Comparison of ENCODE assay signal across 15 mouse cellular contexts in genomic region chr11:76465879-76466278, GRCm38 (mm10). TPM values are rescaled to one million over a fixed set of nuclear protein-coding genes. Genes with fewer than 3 reads are reported as not detected.
A peak's percentile ranks its signal among the peaks of the same experiment; 100 is the strongest.
DNase-seq lines count a peak whose midpoint lies in the region; ATAC-seq and TF ChIP-seq lines count a peak whose summit lies in the region.
"Had no signal": no experiment of that assay in that cellular context is flagged by ENCODE, and none has a peak within 500 bp of the region (broad histone marks: within the 10 kb centered on the region; RNA-seq: fewer than 3 reads in every experiment).

No protein-coding gene starts in this region.

- 52% methylated on average over 4 of the region's 4 CpGs for WGBS in embryonic facial prominence, embryonic 11.5 days
- 56% methylated on average over 4 of the region's 4 CpGs for WGBS in embryonic facial prominence, embryonic 10.5 days
- 46% methylated on average over 4 of the region's 4 CpGs for WGBS in kidney, postnatal 0 days
- 89% methylated on average over 4 of the region's 4 CpGs for WGBS in forebrain, postnatal 0 days
- 97% methylated on average over 4 of the region's 4 CpGs for WGBS in midbrain, postnatal 0 days

- peak; percentile 36 for DNase-seq in embryonic facial prominence, embryonic 11.5 days (ENCODE audit: low spot score)
- DNase-seq in embryonic facial prominence, embryonic 10.5 days (ENCODE audit: low spot score), result no peak
- DNase-seq in kidney, postnatal 0 days (ENCODE audit: low spot score), result peak; percentile 37
- no peak for DNase-seq in kidney, postnatal 14 days
- DNase-seq in forebrain, postnatal 0 days, result no peak
- no peak for DNase-seq in midbrain, postnatal 0 days (ENCODE audit: low spot score)
- no peak for DNase-seq in lung, postnatal 10 days
- no peak for DNase-seq in yolk sac, embryonic 10.5 days (ENCODE audit: low spot score)
- DNase-seq: adrenal gland, postnatal 14 days; cerebellum, adult 11-12 months; gastrocnemius, postnatal 10 days; kidney, adult 9 months; lung, embryonic 14.5 days; thymus, postnatal 36 days had no signal

- no peaks in the 10 kb centered on the region for H3K9me3 ChIP-seq in embryonic facial prominence, embryonic 11.5 days (replicated peaks; ENCODE audit: control insufficient read depth, low read length)
- H3K9me3 ChIP-seq in embryonic facial prominence, embryonic 10.5 days, result no peaks in the 10 kb centered on the region
- H3K9me3 ChIP-seq in kidney, postnatal 0 days (replicated peaks; ENCODE audit: low read length), result no peaks in the 10 kb centered on the region
- H3K9me3 ChIP-seq in forebrain, postnatal 0 days (ENCODE audit: low read length), result no peaks in the 10 kb centered on the region
- H3K9me3 ChIP-seq in midbrain, postnatal 0 days (ENCODE audit: low read length), result no peaks in the 10 kb centered on the region
- H3K9me3 ChIP-seq: liver, embryonic 12.5 days had no signal

- no peaks in the 10 kb centered on the region; the same call in none of the 2 replicates for H3K36me3 ChIP-seq in embryonic facial prominence, embryonic 11.5 days (replicated peaks; ENCODE audit: control insufficient read depth, insufficient read depth, low read depth, low read length)
- peaks cover 37% of the 10 kb centered on the region for H3K36me3 ChIP-seq in embryonic facial prominence, embryonic 10.5 days (replicated peaks)
- peaks cover 24% of the 10 kb centered on the region for H3K36me3 ChIP-seq in kidney, postnatal 0 days (ENCODE audit: insufficient read depth, low read length)
- H3K36me3 ChIP-seq in forebrain, postnatal 0 days (ENCODE audit: insufficient read depth), result peaks cover 36% of the 10 kb centered on the region
- H3K36me3 ChIP-seq in midbrain, postnatal 0 days (ENCODE audit: insufficient read depth, low read length), result peaks cover 21% of the 10 kb centered on the region
- H3K36me3 ChIP-seq: liver, embryonic 12.5 days had no signal

- ATAC-seq in embryonic facial prominence, embryonic 11.5 days (replicated peaks; ENCODE audit: insufficient number of reproducible peaks, low FRiP score, low TSS enrichment, low read depth), result no peak
- ATAC-seq in kidney, postnatal 0 days (replicated peaks; ENCODE audit: low FRiP score, low read depth), result no peak
- ATAC-seq in forebrain, postnatal 0 days, result no peak
- ATAC-seq in midbrain, postnatal 0 days (ENCODE audit: low FRiP score), result no peak
- ATAC-seq: liver, embryonic 12.5 days had no signal

- TF ChIP-seq CTCF in kidney, postnatal 0 days (IDR thresholded peaks at IDR 0.05; ENCODE audit: low read depth), result no peak
- no peak for TF ChIP-seq CTCF in forebrain, postnatal 0 days (IDR thresholded peaks at IDR 0.05; ENCODE audit: low read depth)
- no peak for TF ChIP-seq CTCF in midbrain, postnatal 0 days (IDR thresholded peaks at IDR 0.05)

- no peak overlapping the region for H3K27ac ChIP-seq in embryonic facial prominence, embryonic 11.5 days (replicated peaks; ENCODE audit: low read depth, low read length)
- H3K27ac ChIP-seq in embryonic facial prominence, embryonic 10.5 days (replicated peaks), result no peak overlapping the region
- H3K27ac ChIP-seq in kidney, postnatal 0 days, result no peak overlapping the region
- no peak overlapping the region for H3K27ac ChIP-seq in forebrain, postnatal 0 days (ENCODE audit: low read depth, low read length)
- H3K27ac ChIP-seq in midbrain, postnatal 0 days (ENCODE audit: low read depth, low read length), result no peak overlapping the region
- H3K27ac ChIP-seq: liver, embryonic 12.5 days had no signal

- H3K9ac ChIP-seq in embryonic facial prominence, embryonic 11.5 days (replicated peaks; ENCODE audit: low read length), result no peak overlapping the region
- no peak overlapping the region for H3K9ac ChIP-seq in kidney, postnatal 0 days (ENCODE audit: low read depth, low read length)
- H3K9ac ChIP-seq in forebrain, postnatal 0 days, result no peak overlapping the region
- no peak overlapping the region for H3K9ac ChIP-seq in midbrain, postnatal 0 days (replicated peaks; ENCODE audit: low read length, poor library complexity, severe bottlenecking)
- H3K9ac ChIP-seq: liver, embryonic 12.5 days; lung, embryonic 14.5 days had no signal

- H3K4me1 ChIP-seq in embryonic facial prominence, embryonic 11.5 days (ENCODE audit: control insufficient read depth, insufficient read depth, low read length), result peaks cover 16% of the 10 kb centered on the region
- H3K4me1 ChIP-seq in embryonic facial prominence, embryonic 10.5 days, result peaks cover 65% of the 10 kb centered on the region
- H3K4me1 ChIP-seq in kidney, postnatal 0 days (replicated peaks; ENCODE audit: insufficient read depth, low read length), result peaks cover 7% of the 10 kb centered on the region; the same call in 1 of the 2 replicates
- H3K4me1 ChIP-seq in forebrain, postnatal 0 days (ENCODE audit: insufficient read depth), result peaks cover 41% of the 10 kb centered on the region
- peaks cover 26% of the 10 kb centered on the region for H3K4me1 ChIP-seq in midbrain, postnatal 0 days (ENCODE audit: insufficient read depth, low read length)

- no peak overlapping the region for H3K4me2 ChIP-seq in embryonic facial prominence, embryonic 11.5 days (ENCODE audit: low read depth, low read length)
- no peak overlapping the region for H3K4me2 ChIP-seq in kidney, postnatal 0 days (ENCODE audit: low read length)
- peak overlapping the region; percentile 82 for H3K4me2 ChIP-seq in forebrain, postnatal 0 days (ENCODE audit: low read depth)
- 0 out of 2 replicates have a peak overlapping the region, but pooled peaks have one; percentile 73 for H3K4me2 ChIP-seq in midbrain, postnatal 0 days (ENCODE audit: low read depth, low read length, poor library complexity, severe bottlenecking)
- H3K4me2 ChIP-seq: liver, embryonic 12.5 days; lung, embryonic 14.5 days had no signal

- no peak overlapping the region for H3K4me3 ChIP-seq in embryonic facial prominence, embryonic 11.5 days (ENCODE audit: low read depth, low read length)
- no peak overlapping the region for H3K4me3 ChIP-seq in embryonic facial prominence, embryonic 10.5 days
- no peak overlapping the region for H3K4me3 ChIP-seq in kidney, postnatal 0 days (replicated peaks; ENCODE audit: low read depth, low read length)
- H3K4me3 ChIP-seq in forebrain, postnatal 0 days (ENCODE audit: low read depth, low read length), result no peak overlapping the region
- H3K4me3 ChIP-seq in midbrain, postnatal 0 days (ENCODE audit: low read depth, low read length), result no peak overlapping the region
- H3K4me3 ChIP-seq: liver, embryonic 12.5 days had no signal

- H3K27me3 ChIP-seq in embryonic facial prominence, embryonic 11.5 days (ENCODE audit: control insufficient read depth, insufficient read depth, low read length), result no peaks in the 10 kb centered on the region
- peaks cover 8% of the 10 kb centered on the region; the same call in 1 of the 2 replicates for H3K27me3 ChIP-seq in embryonic facial prominence, embryonic 10.5 days (replicated peaks; ENCODE audit: low read depth, poor library complexity, severe bottlenecking)
- no peaks in the 10 kb centered on the region for H3K27me3 ChIP-seq in kidney, postnatal 0 days (ENCODE audit: insufficient read depth, low read length)
- no peaks in the 10 kb centered on the region for H3K27me3 ChIP-seq in forebrain, postnatal 0 days (ENCODE audit: insufficient read depth, low read length)
- H3K27me3 ChIP-seq in midbrain, postnatal 0 days (ENCODE audit: insufficient read depth, low read length), result no peaks in the 10 kb centered on the region

RNA-seq across cellular contexts. Expression of gene Timm22, which starts 59.1 kb away (rescaled TPM):
- polyA plus RNA-seq in embryonic facial prominence, embryonic 11.5 days (2014; fragmentation: Nextera tagmentation; extraction: Ambion mirVana), result 138 TPM in 2 replicates
- polyA plus RNA-seq in embryonic facial prominence, embryonic 10.5 days (2016; fragmentation: Nextera tagmentation; extraction: Ambion mirVana), result 135 and 144 TPM in 2 replicates
- 122 and 128 TPM in 2 replicates for polyA plus RNA-seq in kidney, postnatal 0 days (2015; fragmentation: Nextera tagmentation; extraction: Ambion mirVana)
- total RNA-seq in forebrain, postnatal 0 days (2014; rRNA removed), result 48.6 and 56.6 TPM in 2 replicates
- polyA plus RNA-seq in forebrain, postnatal 0 days (2015; fragmentation: Nextera tagmentation; extraction: Ambion mirVana), result 93.2 and 98.2 TPM in 2 replicates
- 26.6 and 38.0 TPM in 2 replicates for total RNA-seq in midbrain, postnatal 0 days (2014; rRNA removed)
- polyA plus RNA-seq in midbrain, postnatal 0 days (2015; fragmentation: Nextera tagmentation; extraction: Ambion mirVana), result 103 and 104 TPM in 2 replicates

Comparison
In these comparisons a context has a peak if more than half of its experiments do, and no peak if none do; other contexts are left out.
1. DNase-seq: peak in embryonic facial prominence, embryonic 11.5 days (single experiment) and kidney, postnatal 0 days (single experiment); none in embryonic facial prominence, embryonic 10.5 days (single experiment), kidney, postnatal 14 days (single experiment), forebrain, postnatal 0 days (single experiment), midbrain, postnatal 0 days (single experiment), lung, postnatal 10 days (single experiment) and yolk sac, embryonic 10.5 days (single experiment).
2. H3K4me2 ChIP-seq: peak in forebrain, postnatal 0 days (single experiment) and midbrain, postnatal 0 days (single experiment); none in embryonic facial prominence, embryonic 11.5 days (single experiment) and kidney, postnatal 0 days (single experiment).